ENCODE assay signal across 8 mouse cellular contexts in genomic region chr2:68349593-68350383, GRCm38 (mm10).
DNase-seq lines count a peak whose midpoint lies in the region; ATAC-seq and TF ChIP-seq lines count a peak whose summit lies in the region.

No protein-coding gene starts in this region.

- 0 out of 2 replicates have a peak, but pooled peaks have one; percentile 7 for ATAC-seq in heart, postnatal 0 days (ENCODE audit: insufficient read depth, low read depth)
- ATAC-seq in liver, embryonic 13.5 days (ENCODE audit: low read depth), result no peak
- peak; percentile 27 for ATAC-seq in neural tube, embryonic 12.5 days (ENCODE audit: low FRiP score, low read depth)

- H3K4me1 ChIP-seq in heart, postnatal 0 days (ENCODE audit: control insufficient read depth, insufficient read depth), result no peaks in the 10 kb centered on the region
- H3K4me1 ChIP-seq in liver, embryonic 13.5 days (replicated peaks), result no peaks in the 10 kb centered on the region
- H3K4me1 ChIP-seq in neural tube, embryonic 12.5 days, result peaks cover 11% of the 10 kb centered on the region

- peak; percentile 36 to 46 for DNase-seq in B cell, adult 2 months
- peak; percentile 90 for DNase-seq in adrenal gland, postnatal 14 days
- DNase-seq in embryo, embryonic 9.5 days (ENCODE audit: extremely low spot score), result peak; percentile 77
- DNase-seq in heart, postnatal 0 days (ENCODE audit: low spot score), result peak; percentile 54
- peak; percentile 74 to 91 for DNase-seq in kidney, postnatal 25 days
- DNase-seq in liver, embryonic 13.5 days, result peak; percentile 26
- peak; percentile 91 for DNase-seq in testis, postnatal 10 days (ENCODE audit: low spot score)

- no peak for TF ChIP-seq EP300 in heart, postnatal 0 days (IDR thresholded peaks at IDR 0.05; ENCODE audit: low read depth)

- WGBS in heart, postnatal 0 days, result 57% methylated on average over 24 of the region's 24 CpGs
- WGBS in liver, embryonic 13.5 days (ENCODE audit: insufficient replicate concordance), result 46% methylated on average over 24 of the region's 24 CpGs
- 61% methylated on average over 24 of the region's 24 CpGs for WGBS in neural tube, embryonic 12.5 days

- no peaks in the 10 kb centered on the region for H3K9me3 ChIP-seq in heart, postnatal 0 days (replicated peaks; ENCODE audit: control insufficient read depth, low read length)
- H3K9me3 ChIP-seq in liver, embryonic 13.5 days (replicated peaks), result no peaks in the 10 kb centered on the region
- no peaks in the 10 kb centered on the region for H3K9me3 ChIP-seq in neural tube, embryonic 12.5 days

- peaks cover 45% of the 10 kb centered on the region for H3K36me3 ChIP-seq in heart, postnatal 0 days (replicated peaks; ENCODE audit: control insufficient read depth, insufficient read depth, low read length)
- H3K36me3 ChIP-seq in liver, embryonic 13.5 days, result no peaks in the 10 kb centered on the region
- no peaks in the 10 kb centered on the region for H3K36me3 ChIP-seq in neural tube, embryonic 12.5 days

- no peak overlapping the region for H3K9ac ChIP-seq in heart, postnatal 0 days (replicated peaks; ENCODE audit: low read depth, low read length)
- H3K9ac ChIP-seq in liver, embryonic 13.5 days, result no peak overlapping the region
- H3K9ac ChIP-seq in neural tube, embryonic 12.5 days, result no peak overlapping the region

- peak; percentile 76 for TF ChIP-seq CTCF in heart, postnatal 0 days (IDR thresholded peaks at IDR 0.05; ENCODE audit: low read depth)

- no peak overlapping the region for H3K4me3 ChIP-seq in heart, postnatal 0 days (ENCODE audit: low read depth, low read length)
- H3K4me3 ChIP-seq in liver, embryonic 13.5 days (replicated peaks), result no peak overlapping the region
- no peak overlapping the region for H3K4me3 ChIP-seq in neural tube, embryonic 12.5 days

- H3K4me2 ChIP-seq in heart, postnatal 0 days (ENCODE audit: low read depth, low read length), result no peak overlapping the region
- H3K4me2 ChIP-seq in liver, embryonic 13.5 days, result no peak overlapping the region
- no peak overlapping the region for H3K4me2 ChIP-seq in neural tube, embryonic 12.5 days (replicated peaks)

- H3K27me3 ChIP-seq in heart, postnatal 0 days (ENCODE audit: control insufficient read depth, insufficient read depth, low read length), result no peaks in the 10 kb centered on the region
- no peaks in the 10 kb centered on the region for H3K27me3 ChIP-seq in liver, embryonic 13.5 days
- H3K27me3 ChIP-seq in neural tube, embryonic 12.5 days (replicated peaks), result no peaks in the 10 kb centered on the region

- no peak overlapping the region for H3K27ac ChIP-seq in heart, postnatal 0 days (ENCODE audit: low read depth)
- no peak overlapping the region for H3K27ac ChIP-seq in liver, embryonic 13.5 days
- no peak overlapping the region for H3K27ac ChIP-seq in neural tube, embryonic 12.5 days

Comparison
In these comparisons a context has a peak if more than half of its experiments do, and no peak if none do; other contexts are left out.
1. DNase-seq: peak in every context shown above with its lines; median percentile 91 in testis, postnatal 10 days; 90 in adrenal gland, postnatal 14 days; 82 in kidney, postnatal 25 days; 77 in embryo, embryonic 9.5 days; 54 in heart, postnatal 0 days; 41 in B cell, adult 2 months; 26 in liver, embryonic 13.5 days.